Mouse (Mus musculus) heart, adult 2 months (tissue): ENCODE data around the gene Olfr1387.
"Not testable (repeated sequence)": the region's sequence is repeated elsewhere in the genome, so short reads cannot be mapped to it uniquely, and the experiment has no call there.

Experiments used
- CTCF ChIP-seq: fragments of 200-600 bp; IDR thresholded peaks from 2 replicates; pipeline ENCODE4 v1.8.1; 2022; ENCODE audit warnings: antibody characterized with exemption, mild to moderate bottlenecking, moderate library complexity
- POLR2A ChIP-seq: fragments of 200-500 bp; IDR thresholded peaks from 2 replicates; pipeline ENCODE4 v1.6.1; 2011; ENCODE audit warnings: mild to moderate bottlenecking, low read depth, low read length, control low read depth; ENCODE audit not compliant: insufficient read depth

DNA sequence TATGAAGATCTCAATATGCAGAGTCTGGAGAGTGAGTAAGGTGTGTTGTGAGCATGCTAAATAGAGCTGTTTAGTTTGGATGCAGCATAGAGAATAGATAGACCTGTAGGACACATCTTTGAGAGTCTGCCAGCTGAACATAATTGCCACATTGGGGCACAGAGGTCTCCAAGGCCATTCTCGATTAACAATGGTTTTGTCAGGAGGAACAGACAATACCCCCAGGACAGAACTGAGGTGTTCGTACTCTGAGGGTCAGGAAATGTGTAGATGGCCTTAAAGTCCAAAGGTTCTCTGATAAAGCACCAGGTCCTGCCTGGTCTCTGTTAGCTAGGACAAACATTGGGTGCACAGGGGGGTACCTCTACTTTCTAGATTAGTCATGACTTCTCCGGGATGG is 9.6 kb downstream of the Olfr1387 start, which contains the start of gene Olfr1386:
- TF ChIP-seq POLR2A, CTCF: not testable (repeated sequence)
